Mouse (Mus musculus): ENCODE data around the gene Wscd2. TPM values are rescaled to one million over a fixed set of nuclear protein-coding genes. Genes with fewer than 3 reads are reported as not detected.

The Wscd2 gene
- polyA plus RNA-seq, 1 experiment from 2014 or later: 9.1 TPM

DNA sequence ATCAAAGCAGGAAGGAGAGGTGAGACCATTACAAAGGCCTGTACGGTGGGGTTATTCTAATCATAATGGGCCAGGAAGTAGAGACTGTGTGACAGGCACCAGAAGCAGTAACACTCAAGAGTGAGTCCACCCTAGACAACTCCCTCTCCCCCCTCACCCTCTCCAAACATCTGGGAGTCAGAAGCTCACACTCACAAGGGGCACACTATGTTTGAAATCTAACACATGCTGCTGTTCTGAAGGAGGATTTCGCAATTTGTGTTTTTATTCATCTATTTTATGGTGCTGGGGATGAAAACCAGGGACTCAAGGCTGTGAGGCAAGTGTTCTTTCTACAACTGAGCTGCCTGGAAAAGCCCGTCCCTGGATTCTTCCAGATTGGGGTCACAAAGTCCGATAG lies 114.6 kb downstream of the Wscd2 start:
- Histone ChIP-seq H3K4me2 (no peak overlapping the region), H3K4me3 (ENCODE audit: low read depth, low read length) (no peak overlapping the region), H3K36me3 (ENCODE audit: control insufficient read depth, insufficient read depth, low read length) (no peaks in the 10 kb centered on the region), H3K4me1 (ENCODE audit: control insufficient read depth, insufficient read depth, low read length) (0 out of 2 replicates have a peak, but pooled peaks cover 2% of the 10 kb centered on the region), H3K27ac (ENCODE audit: low read depth, low read length) (no peak overlapping the region), H3K9me3 (ENCODE audit: control insufficient read depth, low read length) (no peaks in the 10 kb centered on the region), H3K27me3 (ENCODE audit: control insufficient read depth, insufficient read depth, low read length) (no peaks in the 10 kb centered on the region), H3K9ac (ENCODE audit: low read length) (no peak overlapping the region)
- no peak for DNase-seq (ENCODE audit: low spot score, missing footprints)
- 89% methylated on average over 4 of the region's 4 CpGs for WGBS
- ATAC-seq (ENCODE audit: low FRiP score): no peak

DNA sequence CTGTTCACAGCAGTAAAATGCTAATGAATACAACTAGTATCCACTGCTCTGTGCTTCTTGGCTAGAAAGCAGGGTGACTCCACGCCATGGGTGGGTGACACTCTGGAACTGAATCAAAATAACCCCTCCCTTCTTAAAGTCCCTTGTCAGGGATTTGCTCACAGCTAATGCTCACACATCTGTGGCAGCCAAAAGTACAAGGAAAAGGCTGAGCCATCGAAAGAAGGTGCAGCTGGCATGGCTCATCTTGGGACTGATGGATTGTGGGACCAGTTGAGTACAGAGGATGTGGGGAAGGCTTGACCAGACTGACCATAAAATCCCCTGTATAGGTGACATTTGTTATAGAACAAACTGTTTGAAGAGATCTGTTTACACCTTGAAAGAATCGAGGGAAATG lies 116.0 kb downstream of the Wscd2 start:
- Histone ChIP-seq H3K27me3 (ENCODE audit: control insufficient read depth, insufficient read depth, low read length) (no peaks in the 10 kb centered on the region), H3K4me2 (no peak overlapping the region), H3K36me3 (ENCODE audit: control insufficient read depth, insufficient read depth, low read length) (no peaks in the 10 kb centered on the region), H3K4me3 (ENCODE audit: low read depth, low read length) (no peak overlapping the region), H3K9ac (ENCODE audit: low read length) (no peak overlapping the region), H3K9me3 (ENCODE audit: control insufficient read depth, low read length) (no peaks in the 10 kb centered on the region), H3K4me1 (ENCODE audit: control insufficient read depth, insufficient read depth, low read length) (0 out of 2 replicates have a peak, but pooled peaks cover 2% of the 10 kb centered on the region), H3K27ac (ENCODE audit: low read depth, low read length) (no peak overlapping the region)
- 77% methylated on average over 3 of the region's 3 CpGs for WGBS
- ATAC-seq (ENCODE audit: low FRiP score) (no peak), DNase-seq (ENCODE audit: low spot score, missing footprints) (no peak)

DNA sequence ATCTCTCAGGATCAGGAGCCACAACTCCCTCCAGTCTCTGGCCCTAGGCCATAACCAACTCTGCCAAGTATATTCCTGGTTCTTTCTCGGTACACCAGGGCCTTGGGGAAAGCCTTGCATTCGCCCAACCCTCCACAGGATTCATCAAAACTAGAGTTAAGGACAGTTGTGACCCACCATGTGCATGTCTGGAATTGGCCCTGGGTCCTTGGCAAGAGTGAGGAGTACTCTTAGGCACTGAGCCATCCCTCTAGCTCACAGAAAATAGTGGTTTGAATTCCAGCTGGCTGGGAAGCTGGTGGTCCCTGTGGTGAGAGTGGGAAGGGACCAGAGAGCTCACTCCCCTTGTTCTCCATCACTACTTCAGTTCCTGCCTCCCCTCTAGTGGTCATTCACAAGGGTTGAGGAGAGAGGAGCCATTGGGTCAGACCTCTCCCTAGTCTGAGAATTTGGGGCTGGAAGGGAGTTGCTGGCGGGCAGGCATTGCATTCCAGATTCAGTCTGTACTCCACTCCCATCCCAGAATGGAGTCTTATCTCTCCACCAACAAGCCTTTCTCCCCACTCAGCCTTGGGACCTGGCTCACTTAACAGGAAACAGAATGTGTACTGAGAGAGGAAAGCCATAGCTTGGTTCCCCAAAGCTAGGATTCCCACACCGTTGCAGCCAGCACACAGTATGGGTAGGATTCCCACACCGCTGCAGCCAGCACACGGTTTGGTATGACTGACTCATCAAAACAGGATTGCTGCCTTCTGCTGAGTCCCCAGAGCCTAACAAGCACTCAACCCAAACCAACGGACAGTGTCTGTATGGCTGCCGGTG lies 117.0 kb downstream of the Wscd2 start:
- Histone ChIP-seq H3K4me2 (no peak overlapping the region), H3K9me3 (ENCODE audit: control insufficient read depth, low read length) (no peaks in the 10 kb centered on the region), H3K27ac (ENCODE audit: low read depth, low read length) (no peak overlapping the region), H3K4me3 (ENCODE audit: low read depth, low read length) (no peak overlapping the region), H3K36me3 (ENCODE audit: control insufficient read depth, insufficient read depth, low read length) (no peaks in the 10 kb centered on the region), H3K9ac (ENCODE audit: low read length) (no peak overlapping the region), H3K27me3 (ENCODE audit: control insufficient read depth, insufficient read depth, low read length) (no peaks in the 10 kb centered on the region), H3K4me1 (ENCODE audit: control insufficient read depth, insufficient read depth, low read length) (0 out of 2 replicates have a peak, but pooled peaks cover 2% of the 10 kb centered on the region)
- ATAC-seq (ENCODE audit: low FRiP score): no peak
- WGBS: 84% methylated on average over 8 of the region's 8 CpGs
- DNase-seq (ENCODE audit: low spot score, missing footprints): peak; percentile 73

DNA sequence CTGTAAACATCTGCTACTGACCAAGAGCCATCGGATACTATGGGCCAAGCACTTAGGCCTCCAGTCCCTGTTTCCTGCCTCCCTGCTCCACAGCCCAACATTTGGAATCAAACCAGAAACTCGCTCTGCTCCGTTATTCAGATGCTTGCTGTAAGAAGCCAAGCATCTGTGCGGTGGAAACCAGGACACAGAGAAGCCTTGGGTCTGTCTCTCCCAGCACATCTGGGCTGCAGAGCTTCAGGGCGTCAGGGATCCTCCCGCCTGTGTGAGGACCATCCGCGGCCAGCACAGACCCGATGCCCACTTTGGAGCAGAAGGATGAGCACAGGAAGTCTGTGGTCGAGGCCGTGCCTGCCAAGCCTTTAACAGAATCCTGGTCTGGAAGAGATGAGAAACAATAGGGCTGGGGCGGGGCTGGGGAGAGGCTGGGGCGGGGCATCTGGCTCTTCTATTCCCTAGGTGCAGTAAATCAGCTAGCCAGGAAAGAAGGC lies 117.9 kb downstream of the Wscd2 start:
- 29% methylated on average over 13 of the region's 13 CpGs for WGBS
- Histone ChIP-seq H3K4me3 (ENCODE audit: low read depth, low read length) (no peak overlapping the region), H3K9ac (ENCODE audit: low read length) (0 out of 2 replicates have a peak overlapping the region, but pooled peaks have one; percentile 21), H3K4me2 (no peak overlapping the region), H3K27me3 (ENCODE audit: control insufficient read depth, insufficient read depth, low read length) (no peaks in the 10 kb centered on the region), H3K36me3 (ENCODE audit: control insufficient read depth, insufficient read depth, low read length) (no peaks in the 10 kb centered on the region), H3K9me3 (ENCODE audit: control insufficient read depth, low read length) (no peaks in the 10 kb centered on the region), H3K4me1 (ENCODE audit: control insufficient read depth, insufficient read depth, low read length) (0 out of 2 replicates have a peak, but pooled peaks cover 2% of the 10 kb centered on the region), H3K27ac (ENCODE audit: low read depth, low read length) (no peak overlapping the region)
- ATAC-seq (ENCODE audit: low FRiP score): no peak
- no peak for DNase-seq (ENCODE audit: low spot score, missing footprints)

DNA sequence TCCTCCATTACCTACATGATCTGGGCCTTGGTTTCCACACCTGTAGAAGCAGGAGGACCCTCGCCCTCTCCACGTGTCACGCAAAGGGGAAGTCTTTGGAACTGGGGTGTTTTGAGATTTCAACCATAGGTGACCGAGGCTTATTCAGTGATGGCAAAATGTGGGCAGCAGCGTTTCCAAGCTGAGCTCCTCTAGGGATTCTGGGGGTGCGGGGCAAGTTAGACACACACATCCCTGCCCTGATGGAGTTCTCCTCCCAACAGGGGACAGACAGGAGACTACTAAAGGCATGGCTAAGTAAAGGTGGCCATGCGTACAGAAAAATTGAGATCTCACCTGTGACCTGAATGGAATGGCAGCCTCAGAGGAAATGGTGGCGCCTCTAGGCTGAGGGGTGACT lies 118.4 kb downstream of the Wscd2 start:
- Histone ChIP-seq H3K9ac (ENCODE audit: low read length) (no peak overlapping the region), H3K4me2 (no peak overlapping the region), H3K36me3 (ENCODE audit: control insufficient read depth, insufficient read depth, low read length) (no peaks in the 10 kb centered on the region), H3K27ac (ENCODE audit: low read depth, low read length) (no peak overlapping the region), H3K9me3 (ENCODE audit: control insufficient read depth, low read length) (no peaks in the 10 kb centered on the region), H3K4me1 (ENCODE audit: control insufficient read depth, insufficient read depth, low read length) (0 out of 2 replicates have a peak, but pooled peaks cover 2% of the 10 kb centered on the region), H3K4me3 (ENCODE audit: low read depth, low read length) (no peak overlapping the region), H3K27me3 (ENCODE audit: control insufficient read depth, insufficient read depth, low read length) (no peaks in the 10 kb centered on the region)
- peak; percentile 39 for DNase-seq (ENCODE audit: low spot score, missing footprints)
- ATAC-seq (ENCODE audit: low FRiP score): no peak
- 79% methylated on average over 8 of the region's 8 CpGs for WGBS

DNA sequence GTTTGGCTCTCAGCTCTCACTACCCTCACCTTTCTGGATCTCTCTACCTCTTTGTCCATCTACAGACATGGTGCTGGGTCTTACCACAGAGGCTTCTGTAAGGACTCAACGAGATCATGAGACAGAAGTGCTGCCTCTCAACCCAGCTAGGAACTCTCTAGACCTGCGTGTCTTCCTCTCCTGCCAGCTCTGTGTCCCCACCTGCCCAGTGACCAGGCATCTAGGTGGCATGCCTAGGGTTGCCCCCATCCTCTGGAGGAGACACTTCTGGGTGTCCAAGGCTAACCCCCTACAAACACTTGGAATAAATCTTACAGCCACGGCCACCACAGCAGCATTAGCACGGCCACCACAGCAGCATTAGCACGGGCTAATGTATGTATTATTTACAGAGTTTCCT lies 119.8 kb downstream of the Wscd2 start:
- 73% methylated on average over 5 of the region's 5 CpGs for WGBS
- Histone ChIP-seq H3K36me3 (ENCODE audit: control insufficient read depth, insufficient read depth, low read length) (no peaks in the 10 kb centered on the region), H3K4me3 (ENCODE audit: low read depth, low read length) (no peak overlapping the region), H3K9me3 (ENCODE audit: control insufficient read depth, low read length) (no peaks in the 10 kb centered on the region), H3K27ac (ENCODE audit: low read depth, low read length) (no peak overlapping the region), H3K27me3 (ENCODE audit: control insufficient read depth, insufficient read depth, low read length) (no peaks in the 10 kb centered on the region), H3K4me1 (ENCODE audit: control insufficient read depth, insufficient read depth, low read length) (0 out of 2 replicates have a peak, but pooled peaks cover 2% of the 10 kb centered on the region), H3K4me2 (no peak overlapping the region), H3K9ac (ENCODE audit: low read length) (no peak overlapping the region)
- DNase-seq (ENCODE audit: low spot score, missing footprints) (no peak), ATAC-seq (ENCODE audit: low FRiP score) (no peak)

DNA sequence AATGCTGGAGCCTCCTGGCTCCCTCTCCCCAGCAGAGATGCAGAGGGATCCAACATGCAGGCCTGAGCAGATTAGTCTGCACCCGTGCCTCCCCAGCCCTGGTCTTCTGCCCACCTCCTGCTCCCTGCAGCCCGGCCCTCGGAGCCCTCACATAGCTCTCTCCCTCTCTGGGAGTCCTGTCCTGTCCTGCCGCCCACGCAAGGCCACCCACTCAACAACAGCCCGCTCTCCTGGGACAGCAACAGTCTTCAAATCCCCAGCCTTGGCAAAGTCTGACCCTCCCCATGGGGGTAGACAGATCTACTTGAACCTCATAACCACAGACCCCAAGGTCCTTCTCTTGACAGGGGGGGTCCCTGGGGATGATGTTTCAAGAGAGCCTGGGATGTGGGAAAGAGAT lies 120.4 kb downstream of the Wscd2 start:
- WGBS: 74% methylated on average over 6 of the region's 6 CpGs
- no peak overlapping the region for H3K4me3 ChIP-seq (ENCODE audit: low read depth, low read length)
- no peak overlapping the region for H3K4me2 ChIP-seq
- no peaks in the 10 kb centered on the region for H3K9me3 ChIP-seq (ENCODE audit: control insufficient read depth, low read length)
- no peak overlapping the region for H3K9ac ChIP-seq (ENCODE audit: low read length)
- H3K4me1 ChIP-seq (ENCODE audit: control insufficient read depth, insufficient read depth, low read length): 0 out of 2 replicates have a peak, but pooled peaks cover 2% of the 10 kb centered on the region
- H3K36me3 ChIP-seq (ENCODE audit: control insufficient read depth, insufficient read depth, low read length): no peaks in the 10 kb centered on the region
- no peaks in the 10 kb centered on the region for H3K27me3 ChIP-seq (ENCODE audit: control insufficient read depth, insufficient read depth, low read length)
- H3K27ac ChIP-seq (ENCODE audit: low read depth, low read length): no peak overlapping the region
- DNase-seq (ENCODE audit: low spot score, missing footprints) (peak; percentile 75), ATAC-seq (ENCODE audit: low FRiP score) (no peak)

DNA sequence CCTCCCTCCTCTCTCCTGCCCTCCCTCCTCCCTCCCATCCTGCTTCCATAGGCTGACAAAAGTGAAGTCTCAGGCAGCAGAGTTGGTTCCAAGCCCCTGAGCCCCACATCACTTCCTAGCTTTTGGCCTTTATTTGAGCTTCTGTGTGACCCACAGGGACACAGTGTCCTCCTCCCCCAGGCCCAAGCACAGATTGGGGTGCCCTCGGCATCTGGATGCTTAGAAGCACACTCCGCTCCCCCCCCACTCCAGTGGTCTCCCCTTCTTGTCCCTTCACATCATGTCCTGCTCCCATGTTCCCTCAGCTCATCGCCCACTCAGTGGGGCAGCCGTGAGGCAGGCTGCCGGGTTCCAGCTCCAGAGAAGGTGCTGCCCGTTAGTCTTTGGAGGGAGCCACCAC lies 121.0 kb downstream of the Wscd2 start:
- no peak overlapping the region for H3K4me2 ChIP-seq
- H3K4me3 ChIP-seq (ENCODE audit: low read depth, low read length): no peak overlapping the region
- H3K27me3 ChIP-seq (ENCODE audit: control insufficient read depth, insufficient read depth, low read length): no peaks in the 10 kb centered on the region
- no peak overlapping the region for H3K27ac ChIP-seq (ENCODE audit: low read depth, low read length)
- H3K9me3 ChIP-seq (ENCODE audit: control insufficient read depth, low read length): no peaks in the 10 kb centered on the region
- ATAC-seq (ENCODE audit: low FRiP score) (no peak), DNase-seq (ENCODE audit: low spot score, missing footprints) (no peak)
- 86% methylated on average over 6 of the region's 6 CpGs for WGBS
- H3K36me3 ChIP-seq (ENCODE audit: control insufficient read depth, insufficient read depth, low read length): no peaks in the 10 kb centered on the region
- no peak overlapping the region for H3K9ac ChIP-seq (ENCODE audit: low read length)
- H3K4me1 ChIP-seq (ENCODE audit: control insufficient read depth, insufficient read depth, low read length): 0 out of 2 replicates have a peak, but pooled peaks cover 2% of the 10 kb centered on the region

DNA sequence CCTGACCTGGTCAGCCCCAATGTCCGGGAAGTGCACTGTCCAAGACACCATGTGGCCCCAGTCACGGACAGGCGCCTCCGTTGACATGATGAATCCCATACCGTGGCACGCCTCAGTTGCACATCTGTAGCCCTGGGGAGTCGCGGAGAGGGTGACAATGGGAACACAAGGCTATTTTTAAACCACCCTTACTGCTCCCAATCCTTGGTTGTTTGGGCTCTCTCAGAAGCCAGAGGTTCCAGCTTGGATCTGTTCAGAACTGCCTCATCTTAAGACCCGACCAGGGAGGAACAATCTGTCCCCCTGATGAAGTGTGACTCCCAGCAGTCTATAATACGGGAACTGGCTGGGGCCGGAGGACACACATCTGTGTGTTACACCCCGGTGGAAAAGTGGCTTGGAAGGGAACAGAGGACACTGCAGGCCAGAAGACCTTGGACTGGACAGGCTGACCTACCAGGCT lies 121.7 kb downstream of the Wscd2 start:
- no peaks in the 10 kb centered on the region for H3K9me3 ChIP-seq (ENCODE audit: control insufficient read depth, low read length)
- H3K4me2 ChIP-seq: no peak overlapping the region
- no peaks in the 10 kb centered on the region for H3K36me3 ChIP-seq (ENCODE audit: control insufficient read depth, insufficient read depth, low read length)
- DNase-seq (ENCODE audit: low spot score, missing footprints) (peak; percentile 12), ATAC-seq (ENCODE audit: low FRiP score) (no peak)
- H3K4me3 ChIP-seq (ENCODE audit: low read depth, low read length): no peak overlapping the region
- WGBS: 87% methylated on average over 12 of the region's 12 CpGs
- H3K4me1 ChIP-seq (ENCODE audit: control insufficient read depth, insufficient read depth, low read length): 0 out of 2 replicates have a peak, but pooled peaks cover 2% of the 10 kb centered on the region
- no peak overlapping the region for H3K9ac ChIP-seq (ENCODE audit: low read length)
- H3K27me3 ChIP-seq (ENCODE audit: control insufficient read depth, insufficient read depth, low read length): no peaks in the 10 kb centered on the region
- no peak overlapping the region for H3K27ac ChIP-seq (ENCODE audit: low read depth, low read length)

Measured in midbrain, embryonic 11.5 days (tissue).